Mouse (Mus musculus): ENCODE measurements around the gene Plod2. TPM values are rescaled to one million over a fixed set of nuclear protein-coding genes. Genes with fewer than 3 reads are reported as not detected.

Plod2 gene
- 100 to 1,000 TPM; 183 to 292 TPM for total RNA-seq (2021)
- long read RNA-seq, experiment 1, transcript Plod2-201 (19 exons, 3,649 nt): major isoform, 89 of 132 reads
- long read RNA-seq, experiment 1, transcript Plod2-203 (20 exons, 3,663 nt): minor isoform, 7 of 132 reads
- long read RNA-seq, experiment 1, partial matches to known transcripts: 31 of 132 reads
- long read RNA-seq, experiment 1, other reads (novel, unspliced or antisense): 5 of 132 reads
- long read RNA-seq, experiment 2, transcript Plod2-203 (20 exons, 3,663 nt): minor isoform, 7 of 30 reads
- long read RNA-seq, experiment 2, transcript Plod2-201 (19 exons, 3,649 nt): major isoform, 18 of 30 reads
- long read RNA-seq, experiment 2, partial matches to known transcripts: 3 of 30 reads
- long read RNA-seq, experiment 2, other reads (novel, unspliced or antisense): 2 of 30 reads

- DNase-seq: peak; percentile 90 to 92
Measured at GRCm38 (mm10) chr9:92541977-92542561, at the start of gene Plod2. Plod2 (plus strand) TSS chr9:92542223.

GRCm38 (mm10) chr9:92499710-92500410, 42.2 kb upstream of the Plod2 start:
- peak; percentile 90 to 93 for DNase-seq

DNA sequence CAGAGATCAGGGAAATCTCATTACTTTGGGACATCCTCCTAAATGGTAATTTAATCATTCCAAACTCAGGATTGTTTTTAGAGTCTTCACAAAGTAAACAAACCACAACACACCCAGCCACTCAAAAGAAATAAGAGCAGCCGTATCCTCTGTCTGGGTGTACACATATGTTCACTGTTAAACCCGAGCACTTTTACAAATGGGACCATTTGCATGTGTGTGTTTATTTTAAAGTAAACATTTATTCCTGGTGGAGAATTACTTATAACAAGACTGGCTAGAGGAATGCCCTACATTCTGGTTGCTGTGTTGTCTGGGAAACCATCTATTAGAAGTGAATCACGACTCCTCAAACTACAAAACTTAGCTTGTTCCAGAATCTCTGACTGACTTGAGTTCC, 37.8 kb upstream of the Plod2 start:
- DNase-seq: no peak

GRCm38 (mm10) chr9:92504889-92505288, 37.1 kb upstream of the Plod2 start:
- no peak for DNase-seq

GRCm38 (mm10) chr9:92511696-92512095, 30.3 kb upstream of the Plod2 start:
- DNase-seq: peak in 1 of 2 experiments; percentile 5

DNA sequence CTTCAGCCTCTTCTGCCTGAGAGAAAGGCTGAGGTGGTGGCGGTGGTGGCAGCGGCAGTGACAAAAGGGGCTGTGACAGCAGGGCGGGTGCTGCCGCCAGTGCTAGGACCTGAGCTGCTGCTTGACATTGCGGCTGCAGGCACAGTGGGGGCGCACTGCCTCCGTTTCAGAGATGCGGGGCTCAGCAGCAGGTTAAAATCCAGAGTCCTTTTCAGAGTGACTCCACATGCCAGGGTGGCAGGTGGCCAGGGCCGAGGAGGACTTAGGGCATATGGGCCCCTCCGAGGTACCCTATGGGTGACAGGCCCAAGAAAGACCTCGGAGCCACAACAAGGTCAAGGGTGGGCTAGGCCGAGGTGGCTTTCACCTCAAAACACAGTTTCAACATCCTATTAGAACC, 25.0 kb upstream of the Plod2 start:
- DNase-seq: no peak

GRCm38 (mm10) chr9:92520751-92521150, 21.3 kb upstream of the Plod2 start:
- DNase-seq: no peak

GRCm38 (mm10) chr9:92524506-92524905, 17.5 kb upstream of the Plod2 start:
- no peak for DNase-seq

GRCm38 (mm10) chr9:92530055-92530454, 12.0 kb upstream of the Plod2 start:
- no peak for DNase-seq

- DNase-seq: peak; percentile 28 to 51
Measured at GRCm38 (mm10) chr9:92537735-92538134, 4.3 kb upstream of the Plod2 start.

DNA sequence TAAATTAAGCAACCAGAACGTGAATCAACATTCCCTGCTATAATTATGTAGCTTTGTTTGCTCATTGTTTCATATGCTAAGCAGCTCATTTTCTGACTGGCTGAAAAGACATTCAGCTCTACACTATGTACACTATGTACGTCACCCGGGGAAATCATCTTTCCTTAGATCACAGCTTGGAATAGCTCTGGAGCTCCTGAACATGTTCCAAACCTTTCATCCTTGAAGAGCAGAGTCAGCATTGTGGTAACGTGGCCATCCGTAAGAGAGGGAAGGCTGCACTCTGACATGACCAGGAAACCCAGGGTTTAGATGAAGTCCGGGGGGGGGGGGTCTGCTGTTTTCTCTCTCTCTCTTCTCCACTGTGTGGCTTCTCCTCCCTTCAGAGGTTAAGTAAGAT, 3.8 kb upstream of the Plod2 start:
- no peak for DNase-seq

- DNase-seq: peak; percentile 49 to 57
Measured at GRCm38 (mm10) chr9:92542591-92543416, 781 bp downstream of the Plod2 start.

- no peak for DNase-seq
Measured at GRCm38 (mm10) chr9:92544146-92544545, 2.1 kb downstream of the Plod2 start.

- no peak for DNase-seq
Measured at GRCm38 (mm10) chr9:92545021-92545420, 3.0 kb downstream of the Plod2 start.

- peak in 1 of 2 experiments; percentile 33 for DNase-seq
Measured at GRCm38 (mm10) chr9:92546446-92546845, 4.4 kb downstream of the Plod2 start.

GRCm38 (mm10) chr9:92547106-92547505, 5.1 kb downstream of the Plod2 start:
- no peak for DNase-seq

DNA sequence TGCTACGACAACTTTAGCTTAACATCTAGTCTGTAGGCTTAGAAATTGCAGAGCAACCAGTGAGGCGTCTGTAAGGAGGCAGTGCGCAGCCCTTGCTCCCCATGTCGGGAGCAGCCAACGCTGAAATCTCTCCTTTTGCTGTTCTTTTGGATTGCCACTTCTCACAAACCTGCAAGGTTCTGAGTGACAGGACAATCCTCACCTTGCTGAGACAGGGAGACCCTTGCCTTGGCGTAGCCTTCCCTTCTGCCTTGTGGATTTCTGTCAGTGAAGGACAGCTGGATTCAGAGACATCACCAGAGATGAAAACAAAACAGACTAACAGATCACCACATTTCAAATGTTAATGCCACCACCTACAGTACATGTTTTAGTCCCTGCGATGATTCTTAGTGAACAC, 5.8 kb downstream of the Plod2 start:
- no peak for DNase-seq

DNA sequence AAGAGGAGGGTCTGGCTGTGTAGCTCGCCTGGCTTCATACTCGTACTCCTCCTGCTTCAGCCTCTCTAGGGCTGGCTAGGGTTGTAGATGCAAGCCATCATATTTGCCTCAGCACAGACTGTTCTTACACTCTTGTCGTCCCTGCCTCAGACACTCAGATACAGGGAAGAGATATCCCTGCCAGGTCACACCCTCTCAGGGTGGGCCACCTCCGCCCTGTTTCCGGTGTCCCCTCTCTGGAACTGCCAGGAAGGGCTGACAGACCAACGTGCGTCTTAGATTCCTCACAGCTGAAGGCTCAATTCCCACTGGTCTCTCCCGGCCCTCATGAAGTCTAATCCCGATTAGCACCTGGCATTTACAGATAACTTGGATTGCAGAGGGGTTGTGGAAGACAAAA, 6.6 kb downstream of the Plod2 start:
- DNase-seq: peak in 1 of 2 experiments; percentile 33

DNA sequence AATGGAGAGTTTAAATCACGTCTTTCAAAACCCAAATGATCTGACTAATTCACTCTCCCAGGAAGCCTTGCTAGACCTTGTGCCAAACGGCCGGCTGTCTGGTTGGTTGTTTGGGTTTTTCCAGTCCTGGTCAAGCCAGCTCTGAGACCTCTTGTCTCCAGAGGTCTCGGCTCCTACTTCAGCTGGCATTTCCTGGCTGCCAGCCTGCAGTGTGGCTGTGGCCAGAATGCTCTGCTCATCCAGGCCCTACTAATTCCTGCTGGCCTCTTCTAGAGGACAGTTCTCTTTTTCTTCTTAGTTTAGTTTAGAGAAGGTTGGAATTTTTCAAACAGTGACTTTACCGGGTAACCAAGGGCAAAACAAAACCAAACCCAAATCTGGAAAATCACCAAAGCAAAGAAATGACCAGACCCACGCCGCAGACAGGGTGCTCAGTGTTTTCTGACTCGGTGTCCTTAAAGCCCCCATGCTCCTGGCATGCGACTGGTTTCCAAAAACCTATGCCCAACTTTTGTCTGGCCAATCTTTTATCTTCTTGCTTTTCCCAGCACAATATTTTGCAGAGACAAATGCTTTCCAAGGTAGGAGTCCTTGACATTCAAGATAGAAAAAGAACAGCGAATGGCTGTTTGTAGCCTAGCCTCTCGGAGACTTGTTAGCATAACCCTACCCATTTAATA, 7.9 kb downstream of the Plod2 start:
- peak; percentile 84 to 85 for DNase-seq

GRCm38 (mm10) chr9:92550981-92551380, 9.0 kb downstream of the Plod2 start:
- peak; percentile 38 to 44 for DNase-seq

DNA sequence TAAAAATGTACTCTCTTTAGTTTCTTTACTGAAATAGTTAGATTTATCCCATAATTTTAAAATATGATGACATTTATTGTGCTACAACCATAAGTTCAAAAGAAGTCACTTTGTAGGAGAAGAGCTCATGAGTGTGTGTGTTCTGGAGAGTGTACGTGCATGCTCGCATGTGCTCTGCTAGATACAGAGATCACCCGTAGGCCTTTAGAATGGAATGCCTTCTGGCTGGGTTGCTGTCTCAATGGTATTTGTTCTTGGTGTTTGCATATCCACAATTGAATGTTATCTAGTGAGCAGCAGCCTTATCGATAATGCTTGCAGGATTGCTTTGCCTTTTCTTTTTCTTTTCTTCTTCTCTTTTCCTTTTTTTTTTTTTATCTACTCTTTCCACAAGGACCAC, 9.6 kb downstream of the Plod2 start:
- no peak for DNase-seq

- no peak for DNase-seq
Measured at GRCm38 (mm10) chr9:92552691-92553090, 10.7 kb downstream of the Plod2 start.
